Mouse (Mus musculus) cerebellum, adult 18-20 months (tissue): ENCODE measurements around the gene Ceacam19.
A peak's percentile ranks its signal among the peaks of the same experiment; 100 is the strongest.
"Not testable (repeated sequence)": the region's sequence is repeated elsewhere in the genome, so short reads cannot be mapped to it uniquely, and the experiment has no call there.

ENCODE experiments used
- DNase-seq, 2 experiments: peaks; one replicate each; pipeline ENCODE4 v3.0.0; 2021

Gene Ceacam19

GRCm38 (mm10) chr7:19887849-19888248 lies at the start of gene Ceacam19:
Ceacam19 (minus strand) TSS chr7:19887965.
- no peak for DNase-seq

GRCm38 (mm10) chr7:19937229-19937821 lies 49.6 kb upstream of the Ceacam19 start:
- no peak for DNase-seq

- no peak for DNase-seq
Observed at GRCm38 (mm10) chr7:19935961-19936360, 48.2 kb upstream of the Ceacam19 start.

GRCm38 (mm10) chr7:19935171-19935751 lies 47.5 kb upstream of the Ceacam19 start:
- DNase-seq = no peak

GRCm38 (mm10) chr7:19932877-19933809 lies 45.4 kb upstream of the Ceacam19 start:
- DNase-seq = peak; percentile 38 to 60

GRCm38 (mm10) chr7:19932133-19932876 lies 44.5 kb upstream of the Ceacam19 start:
- peak in 1 of 2 experiments; percentile 16 for DNase-seq

GRCm38 (mm10) chr7:19930481-19930880 lies 42.7 kb upstream of the Ceacam19 start:
- not testable (repeated sequence) for DNase-seq

- no peak for DNase-seq
Observed at GRCm38 (mm10) chr7:19928486-19928885, 40.7 kb upstream of the Ceacam19 start.

GRCm38 (mm10) chr7:19926849-19927480 lies 39.2 kb upstream of the Ceacam19 start:
- DNase-seq = no peak

- no peak for DNase-seq
Observed at GRCm38 (mm10) chr7:19925376-19925775, 37.6 kb upstream of the Ceacam19 start.

GRCm38 (mm10) chr7:19923797-19924196 lies 36.0 kb upstream of the Ceacam19 start:
- DNase-seq = no peak

GRCm38 (mm10) chr7:19923354-19923753 lies 35.6 kb upstream of the Ceacam19 start:
- DNase-seq = no peak

- peak; percentile 47 to 76 for DNase-seq
Observed at GRCm38 (mm10) chr7:19920506-19921261, 32.9 kb upstream of the Ceacam19 start, which contains the start of gene Pvr. Pvr (minus strand) TSS chr7:19921160.

- DNase-seq = no peak
Observed at GRCm38 (mm10) chr7:19920166-19920505, 32.4 kb upstream of the Ceacam19 start.

GRCm38 (mm10) chr7:19914558-19914957 lies 26.8 kb upstream of the Ceacam19 start:
- DNase-seq = no peak

- no peak for DNase-seq
Observed at GRCm38 (mm10) chr7:19911695-19912524, 24.1 kb upstream of the Ceacam19 start.

- DNase-seq = no peak
Observed at GRCm38 (mm10) chr7:19911292-19911658, 23.5 kb upstream of the Ceacam19 start.

GRCm38 (mm10) chr7:19910421-19911291 lies 22.9 kb upstream of the Ceacam19 start:
- DNase-seq = peak; percentile 66 to 84

- DNase-seq = no peak
Observed at GRCm38 (mm10) chr7:19889881-19890280, 2.1 kb upstream of the Ceacam19 start.

- DNase-seq = no peak
Observed at GRCm38 (mm10) chr7:19880754-19881153, 7.0 kb downstream of the Ceacam19 start.
